Mouse (Mus musculus): ENCODE measurements around the gene Gm11127. TPM values are rescaled to one million over a fixed set of nuclear protein-coding genes. Genes with fewer than 3 reads are reported as not detected.

The Gm11127 gene
- polyA plus RNA-seq, 1 experiment from 2014 or later: 9.1 TPM

DNA sequence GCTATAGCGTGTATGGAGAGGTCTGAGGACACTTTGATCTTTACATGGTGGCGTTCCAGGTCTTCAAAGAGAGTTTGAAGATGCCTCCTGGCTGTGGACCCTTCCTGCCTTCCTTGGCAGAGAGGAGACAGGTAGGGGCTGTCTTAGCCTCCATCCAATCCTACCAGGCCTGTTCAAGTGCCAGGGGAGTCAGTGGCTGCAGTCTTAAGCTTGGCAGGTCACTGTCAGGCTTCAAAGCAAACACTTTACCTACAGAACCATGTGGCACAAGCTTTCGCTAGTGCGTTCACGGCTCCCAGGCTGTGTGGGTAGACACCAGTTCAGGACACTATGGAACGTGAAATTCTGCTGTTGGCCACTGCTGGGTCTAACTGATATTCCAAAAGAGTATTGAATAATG lies 35.2 kb downstream of the Gm11127 start:
- no peak for TF ChIP-seq CTCF (IDR thresholded peaks at IDR 0.05)
- no peaks in the 10 kb centered on the region for H3K27me3 ChIP-seq
- in situ Hi-C loops (cut with MboI; ENCODE audit: low pct_unique_long_range_greater_than_20kb): no loop called here
- ChIA-PET POLR2A (no interaction called here), CTCF (interaction anchor here (3.0 kb wide), 1 partner anchor 26 kb away, joined by 8 read pairs; no protein-coding TSS in a partner anchor)
- DNase-seq (ENCODE audit: low read depth, low spot score) (no peak), ATAC-seq (no peak)

DNA sequence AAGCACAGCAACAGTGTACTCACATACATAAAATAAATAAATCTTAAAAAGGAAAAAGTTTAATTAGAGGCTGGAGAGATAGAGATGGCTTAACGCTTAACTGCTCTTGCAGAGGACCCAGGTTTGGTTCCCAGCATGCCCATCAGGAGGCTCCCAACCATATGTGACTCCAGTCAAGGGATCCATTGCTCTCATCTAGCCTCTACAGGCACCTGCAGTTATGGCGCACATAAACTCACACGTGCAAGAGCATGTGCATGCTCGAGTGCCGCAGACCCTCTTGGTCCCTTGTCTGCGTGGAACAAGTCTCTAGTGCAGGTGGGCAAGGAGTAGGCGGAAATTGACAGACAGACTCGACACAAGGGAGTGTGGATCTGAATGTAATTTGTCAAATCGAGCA lies 36.1 kb downstream of the Gm11127 start:
- no peak for TF ChIP-seq CTCF (IDR thresholded peaks at IDR 0.05)
- ChIA-PET CTCF (interaction anchor here (1.6 to 4.4 kb wide), 2 partner anchors 20 to 39 kb away, joined by 4 to 44 read pairs; no protein-coding TSS in a partner anchor), POLR2A (no interaction called here)
- in situ Hi-C loops (cut with MboI; ENCODE audit: low pct_unique_long_range_greater_than_20kb): no loop called here
- H3K27me3 ChIP-seq: no peaks in the 10 kb centered on the region
- ATAC-seq: no peak
- DNase-seq (ENCODE audit: low read depth, low spot score): no peak

DNA sequence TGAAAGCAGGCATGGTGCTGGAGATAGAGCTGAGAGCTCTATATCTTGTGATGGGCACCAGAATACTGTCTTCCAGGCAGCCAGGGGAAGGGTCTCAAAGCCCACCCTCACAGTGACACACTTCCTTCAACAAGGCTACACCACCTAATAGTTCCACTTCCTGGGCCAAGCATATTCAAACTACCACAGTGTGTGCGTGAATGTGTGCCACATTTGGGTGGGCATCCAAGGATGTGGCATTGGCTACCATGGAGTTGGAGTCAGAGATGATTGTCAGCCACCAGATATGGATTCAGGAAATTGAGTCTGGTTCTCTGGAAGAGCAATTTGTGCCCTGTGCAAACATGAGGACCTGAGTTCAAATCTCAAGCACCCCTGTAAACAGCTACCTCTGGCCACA lies 36.9 kb downstream of the Gm11127 start:
- POLR2A ChIA-PET: no interaction called here
- TF ChIP-seq CTCF (IDR thresholded peaks at IDR 0.05): no peak
- CTCF ChIA-PET: interaction anchor here (1.3 to 4.4 kb wide), 5 partner anchors 10 to 40 kb away, joined by 3 to 44 read pairs (median 5); no protein-coding TSS in a partner anchor
- DNase-seq (ENCODE audit: low read depth, low spot score) (no peak), ATAC-seq (no peak)
- in situ Hi-C loops (cut with MboI; ENCODE audit: low pct_unique_long_range_greater_than_20kb): no loop called here
- no peaks in the 10 kb centered on the region for H3K27me3 ChIP-seq

DNA sequence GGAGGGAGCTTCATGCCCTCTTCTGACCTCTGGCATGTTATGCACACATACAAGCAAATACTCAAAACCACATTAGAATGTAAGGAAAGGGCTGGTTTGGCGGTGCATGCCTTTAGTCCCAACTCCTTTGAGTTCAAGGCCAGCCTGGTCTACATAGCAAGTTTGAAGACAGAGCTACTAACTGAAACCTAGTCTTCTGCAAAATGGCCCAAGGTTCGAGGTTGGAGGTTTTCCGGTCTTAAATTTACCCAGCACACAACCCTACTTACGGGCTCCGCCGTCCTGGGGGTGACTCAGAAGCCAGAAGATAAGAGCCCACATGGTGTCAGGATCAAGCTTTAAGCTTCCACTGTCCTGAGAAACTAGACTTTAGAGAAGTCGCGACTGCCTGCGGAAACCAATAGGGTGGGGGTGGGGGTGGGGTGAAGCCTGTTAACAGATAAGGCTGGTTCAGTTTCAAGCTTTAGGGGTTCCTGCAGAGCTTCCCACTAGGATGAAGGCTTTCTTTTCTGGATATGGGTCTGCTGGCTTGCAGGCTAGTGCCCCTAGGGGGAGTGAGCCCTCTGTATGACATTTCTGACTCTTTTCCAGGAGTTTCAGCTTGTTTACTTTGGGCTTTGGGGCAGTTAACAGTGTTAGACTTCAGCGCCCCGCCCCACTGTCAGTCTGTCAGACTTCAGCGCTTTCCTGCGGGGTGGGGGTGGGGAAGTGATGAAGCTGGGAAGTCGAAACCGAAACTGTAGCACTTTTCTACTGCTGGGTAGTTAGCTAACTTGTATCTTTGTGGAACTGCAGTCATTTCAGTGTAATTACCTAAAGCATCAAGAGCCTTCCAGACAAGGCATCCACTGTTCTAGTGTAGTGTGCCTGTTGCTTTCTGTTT lies 37.7 kb downstream of the Gm11127 start, which contains the start of gene H2-T24:
TSS of gene H2-T24 (minus strand) at position 370 of the 883 bp plus-strand sequence.
- ChIA-PET CTCF (interaction anchor here (0.8 to 4.4 kb wide), 7 partner anchors 11 to 41 kb away, joined by 3 to 44 read pairs (median 4); no protein-coding TSS in a partner anchor), POLR2A (interaction anchor here (2.9 kb wide), 1 partner anchor 15 kb away, joined by 9 read pairs; no protein-coding TSS in a partner anchor)
- DNase-seq (ENCODE audit: low read depth, low spot score): no peak
- in situ Hi-C loops (cut with MboI; ENCODE audit: low pct_unique_long_range_greater_than_20kb): no loop called here
- peak; percentile 68 for ATAC-seq
- H3K27me3 ChIP-seq: no peaks in the 10 kb centered on the region
- TF ChIP-seq CTCF (IDR thresholded peaks at IDR 0.05): peak; percentile 69

DNA sequence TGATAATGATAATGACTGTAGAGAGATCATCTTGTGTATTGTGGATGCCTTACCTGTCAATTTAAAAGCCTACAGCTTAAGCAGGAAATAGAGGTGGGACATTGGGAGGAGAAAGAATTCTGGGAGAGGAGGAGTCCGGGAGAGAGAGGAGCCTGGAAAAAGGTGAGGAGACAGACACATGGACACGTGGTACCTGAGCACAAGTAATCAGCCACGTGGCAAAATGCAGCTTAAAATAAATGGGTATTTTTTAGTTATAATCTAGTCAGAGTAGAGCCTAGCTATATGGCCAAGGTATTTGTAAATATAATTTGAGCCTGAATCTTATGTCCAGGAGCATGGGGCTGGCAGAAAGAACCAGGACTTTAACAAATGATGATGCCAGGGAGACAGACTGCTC lies 38.7 kb downstream of the Gm11127 start:
- CTCF ChIA-PET: interaction anchor here (0.8 to 4.4 kb wide), 4 partner anchors 15 to 26 kb away, joined by 3 to 44 read pairs (median 4); no protein-coding TSS in a partner anchor
- in situ Hi-C loops (cut with MboI; ENCODE audit: low pct_unique_long_range_greater_than_20kb): no loop called here
- POLR2A ChIA-PET: interaction anchor here (2.9 kb wide), 1 partner anchor 14 kb away, joined by 9 read pairs; no protein-coding TSS in a partner anchor
- H3K27me3 ChIP-seq: no peaks in the 10 kb centered on the region
- TF ChIP-seq CTCF (IDR thresholded peaks at IDR 0.05): no peak
- DNase-seq (ENCODE audit: low read depth, low spot score) (no peak), ATAC-seq (no peak)

DNA sequence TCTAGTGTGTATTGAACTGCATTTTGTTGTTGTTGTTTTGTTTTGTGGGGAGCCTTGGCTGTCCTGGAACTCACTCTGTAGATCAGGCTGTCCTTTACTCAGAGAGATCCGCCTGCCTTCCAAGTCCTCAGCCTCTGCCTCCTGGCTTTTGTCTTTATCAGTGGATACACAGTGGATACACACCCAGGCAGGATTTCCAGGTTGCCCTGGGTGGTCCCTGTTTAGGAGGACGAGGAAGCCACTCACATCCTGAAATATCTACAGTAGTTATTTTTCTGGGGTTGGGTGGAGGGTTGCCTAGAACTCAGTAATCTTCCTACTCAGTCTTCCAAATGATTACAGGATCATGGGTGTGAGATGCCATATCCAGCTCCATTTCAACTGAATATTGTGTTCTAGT lies 39.2 kb downstream of the Gm11127 start:
- ChIA-PET CTCF (interaction anchor here (4.4 kb wide), 1 partner anchor 17 kb away, joined by 44 read pairs; no protein-coding TSS in a partner anchor), POLR2A (interaction anchor here (2.9 kb wide), 1 partner anchor 13 kb away, joined by 9 read pairs; no protein-coding TSS in a partner anchor)
- TF ChIP-seq CTCF (IDR thresholded peaks at IDR 0.05): no peak
- H3K27me3 ChIP-seq: no peaks in the 10 kb centered on the region
- in situ Hi-C loops (cut with MboI; ENCODE audit: low pct_unique_long_range_greater_than_20kb): no loop called here
- ATAC-seq: no peak
- DNase-seq (ENCODE audit: low read depth, low spot score): no peak

DNA sequence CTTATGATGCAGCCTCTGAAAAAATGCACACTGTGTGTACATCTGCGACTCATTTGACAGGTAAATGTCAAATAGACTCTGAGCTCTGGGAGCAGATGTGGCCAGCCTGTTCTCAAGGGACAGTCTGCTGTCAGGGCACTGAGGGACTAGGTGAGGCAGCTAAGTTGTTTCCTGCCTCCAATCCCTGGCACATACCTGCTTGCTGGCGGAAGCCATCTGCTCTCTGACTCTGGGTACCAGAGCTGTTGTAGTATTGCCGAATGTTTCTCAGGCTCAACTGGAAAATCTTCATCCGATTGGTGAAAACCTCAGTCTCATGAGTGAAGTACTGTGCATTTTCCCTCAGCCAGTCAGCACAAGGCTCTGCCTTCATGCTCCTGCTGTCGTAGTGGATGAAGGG lies 41.1 kb downstream of the Gm11127 start:
- DNase-seq (ENCODE audit: low read depth, low spot score) (no peak), ATAC-seq (no peak)
- H3K27me3 ChIP-seq: no peaks in the 10 kb centered on the region
- ChIA-PET CTCF (interaction anchor here (1.6 kb wide), 1 partner anchor 20 kb away, joined by 7 read pairs; no protein-coding TSS in a partner anchor), POLR2A (no interaction called here)
- in situ Hi-C loops (cut with MboI; ENCODE audit: low pct_unique_long_range_greater_than_20kb): no loop called here
- no peak for TF ChIP-seq CTCF (IDR thresholded peaks at IDR 0.05)

DNA sequence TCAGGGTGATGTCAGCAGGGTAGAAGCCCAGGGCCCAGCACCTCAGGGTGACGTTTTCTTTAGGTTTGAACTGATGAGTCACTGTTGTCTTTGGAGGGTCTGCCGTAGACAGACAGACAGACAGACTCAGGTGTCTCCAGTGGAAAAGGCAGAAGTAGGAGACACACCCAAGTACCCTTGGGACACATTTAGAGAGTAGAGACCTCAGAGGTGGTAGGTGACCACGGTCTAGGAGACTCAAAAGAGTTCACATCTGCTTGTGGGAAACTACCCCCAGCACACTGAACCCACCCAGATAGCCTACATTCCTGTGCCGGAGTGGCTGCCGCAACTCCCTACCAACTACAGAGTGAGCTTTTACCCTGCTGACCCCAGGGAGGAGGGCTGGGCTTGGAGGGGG lies 43.2 kb downstream of the Gm11127 start:
- no peak for TF ChIP-seq CTCF (IDR thresholded peaks at IDR 0.05)
- no peaks in the 10 kb centered on the region for H3K27me3 ChIP-seq
- DNase-seq (ENCODE audit: low read depth, low spot score) (no peak), ATAC-seq (no peak)
- ChIA-PET POLR2A (no interaction called here), CTCF (no interaction called here)
- in situ Hi-C loops (cut with MboI; ENCODE audit: low pct_unique_long_range_greater_than_20kb): no loop called here

Other genes with a start within 250 kb of the Gm11127 start
- 149 TPM for gene Ier3, start 236.7 kb downstream of the Gm11127 start, polyA plus RNA-seq (2021)
- 308 TPM for gene Flot1, start 235.1 kb downstream of the Gm11127 start, polyA plus RNA-seq (2021)
- gene Tubb5, start 220.1 kb downstream of the Gm11127 start, polyA plus RNA-seq (2021): 608 TPM
- gene Mdc1, start 216.9 kb downstream of the Gm11127 start, polyA plus RNA-seq (2021): 23.9 TPM
- gene Nrm, start 197.1 kb downstream of the Gm11127 start, polyA plus RNA-seq (2021): 13.5 TPM
- gene Ppp1r18, start 192.8 kb downstream of the Gm11127 start, polyA plus RNA-seq (2021): 74.3 TPM
- 68.9 TPM for gene Dhx16, start 178.6 kb downstream of the Gm11127 start, polyA plus RNA-seq (2021)
- 61.5 TPM for gene 2310061I04Rik, start 160.9 kb downstream of the Gm11127 start, polyA plus RNA-seq (2021)
- gene Atat1, start 148.3 kb downstream of the Gm11127 start, polyA plus RNA-seq (2021): 42.6 TPM
- 83.0 TPM for gene Mrps18b, start 142.0 kb downstream of the Gm11127 start, polyA plus RNA-seq (2021)
- 41.2 TPM for gene Ppp1r10, start 141.9 kb downstream of the Gm11127 start, polyA plus RNA-seq (2021)
- gene Abcf1, start 88.6 kb downstream of the Gm11127 start, polyA plus RNA-seq (2021): 110 TPM
- 74.4 TPM for gene Gnl1, start 78.5 kb downstream of the Gm11127 start, polyA plus RNA-seq (2021)
- 39.1 TPM for gene Prr3, start 78.1 kb downstream of the Gm11127 start, polyA plus RNA-seq (2021)
- gene H2-T24, start 37.8 kb downstream of the Gm11127 start, polyA plus RNA-seq (2021): 0.31 TPM
- 28.3 TPM for gene H2-T23, start 25.5 kb downstream of the Gm11127 start, polyA plus RNA-seq (2021)
- gene H2-T22, start 15.6 kb downstream of the Gm11127 start, polyA plus RNA-seq (2021): 24.8 TPM
- not detected for gene Gm6034, start 15.4 kb downstream of the Gm11127 start, polyA plus RNA-seq (2021)
- gene Gm19684, start 63.3 kb upstream of the Gm11127 start, polyA plus RNA-seq (2021): 0.06 TPM
- gene Gm7030, start 71.1 kb upstream of the Gm11127 start, polyA plus RNA-seq (2021): not detected
- gene Gm8909, start 110.2 kb upstream of the Gm11127 start, polyA plus RNA-seq (2021): not detected
- gene H2-T3, start 131.9 kb upstream of the Gm11127 start, polyA plus RNA-seq (2021): not detected
- 41.5 TPM for gene Rpp21, start 199.7 kb upstream of the Gm11127 start, polyA plus RNA-seq (2021)
- gene Trim39, start 213.9 kb upstream of the Gm11127 start, polyA plus RNA-seq (2021): 21.0 TPM
- 0.06 TPM for gene H2-M10.2, start 228.1 kb upstream of the Gm11127 start, polyA plus RNA-seq (2021)